Mouse (Mus musculus) CH12.LX (cell line): ENCODE results near the gene BC049715. TPM values are rescaled to one million over a fixed set of nuclear protein-coding genes. Genes with fewer than 3 reads are reported as not detected.

Source experiments
- DNase-seq: peaks from one replicate; pipeline ENCODE4 v3.0.0-alpha.2; 2013; ENCODE audit errors: extremely low read depth
- H3K27ac ChIP-seq: 2 replicates; pipeline ENCODE4 v1.5.1; 2012; ENCODE audit warnings: low read depth, mild to moderate bottlenecking, control low read depth, moderate library complexity; ENCODE audit not compliant: insufficient read depth
- H3K27me3 ChIP-seq: replicated peaks from 2 replicates; pipeline ENCODE3; 2012; ENCODE audit warnings: inconsistent platforms
- H3K36me3 ChIP-seq, 2 experiments: replicated peaks in 1 of 2; 2 replicates each; pipeline versions ENCODE3 to v1.6.1; 2012; ENCODE audit warnings: inconsistent platforms in 1 of 2, low read length in 1 of 2, mild to moderate bottlenecking in 1 of 2, mixed read lengths in 1 of 2, moderate library complexity in 1 of 2; ENCODE audit not compliant: control insufficient read depth in 1 of 2, insufficient read depth in 1 of 2
- H3K4me1 ChIP-seq, 2 experiments: 2 replicates each; pipeline ENCODE4 v1.6.1; 2012; ENCODE audit warnings: inconsistent platforms in 1 of 2, moderate library complexity in 1 of 2; ENCODE audit not compliant: insufficient read depth in 2 of 2, control insufficient read depth in 1 of 2
- H3K4me2 ChIP-seq: 2 replicates; pipeline ENCODE4 v1.6.1; 2012; ENCODE audit warnings: low read depth, mild to moderate bottlenecking, control low read depth; ENCODE audit not compliant: poor library complexity, insufficient read depth, severe bottlenecking
- H3K4me3 ChIP-seq, 3 experiments: fragments of 150-350 bp in 1 of 3; sonication (generic) in 1 of 3; replicated peaks in 1 of 3; 2 replicates each; pipeline versions ENCODE3 to v1.5.1; 2011 to 2012; ENCODE audit warnings: low read depth in 2 of 3, low read length in 2 of 3, mild to moderate bottlenecking in 2 of 3, moderate library complexity in 2 of 3, control low read depth in 1 of 3, improper control_type of control experiment in 1 of 3, inconsistent platforms in 1 of 3, mixed read lengths in 1 of 3; ENCODE audit not compliant: poor library complexity in 1 of 3
- H3K79me2 ChIP-seq: replicated peaks from 2 replicates; pipeline ENCODE4 v1.6.1; 2012; ENCODE audit warnings: mild to moderate bottlenecking, moderate library complexity; ENCODE audit not compliant: control insufficient read depth, poor library complexity, insufficient read depth, severe bottlenecking; ENCODE audit errors: extremely low read depth
- H3K9ac ChIP-seq: 2 replicates; pipeline ENCODE4 v1.6.1; 2012; ENCODE audit warnings: low read depth, mild to moderate bottlenecking, control low read depth, moderate library complexity; ENCODE audit not compliant: insufficient read depth
- H3K9me3 ChIP-seq: replicated peaks from 2 replicates; pipeline ENCODE3; 2012; ENCODE audit warnings: low read length, inconsistent platforms, mixed read lengths
- BHLHE40 ChIP-seq: IDR thresholded peaks from 2 replicates; pipeline ENCODE4 v1.6.1; 2011; ENCODE audit warnings: mild to moderate bottlenecking, low read depth, low read length, improper control_type of control experiment
- CTCF ChIP-seq, 2 experiments: IDR thresholded peaks in 1 of 2; conservative IDR thresholded peaks in 1 of 2; 2 replicates each; pipeline ENCODE4 v1.5.1; 2011 to 2012; ENCODE audit warnings: low read depth in 2 of 2, low read length in 2 of 2, improper control_type of control experiment in 1 of 2, inconsistent platforms in 1 of 2, mild to moderate bottlenecking in 1 of 2, moderate library complexity in 1 of 2
- E2F4 ChIP-seq: IDR thresholded peaks from 2 replicates; pipeline ENCODE4 v1.6.1; 2011; ENCODE audit warnings: low read depth, low read length, improper control_type of control experiment; ENCODE audit not compliant: insufficient replicate concordance
- EP300 ChIP-seq: IDR thresholded peaks from 2 replicates; pipeline ENCODE4 v1.6.1; 2011; ENCODE audit warnings: low read length, improper control_type of control experiment
- HCFC1 ChIP-seq: IDR thresholded peaks from 2 replicates; pipeline ENCODE4 v1.6.1; 2012; ENCODE audit warnings: low read depth, mild to moderate bottlenecking, inconsistent platforms, low read length, improper control_type of control experiment
- MAFK ChIP-seq: IDR thresholded peaks from 2 replicates; pipeline ENCODE4 v1.6.1; 2011; ENCODE audit warnings: low read length, improper control_type of control experiment; ENCODE audit not compliant: insufficient replicate concordance
- MAZ ChIP-seq: IDR thresholded peaks from 2 replicates; pipeline ENCODE4 v1.6.1; 2012; ENCODE audit warnings: low read depth, mild to moderate bottlenecking, inconsistent platforms, low read length, improper control_type of control experiment, moderate library complexity
- MXI1 ChIP-seq: IDR thresholded peaks from 2 replicates; pipeline ENCODE4 v1.6.1; 2011; ENCODE audit warnings: mild to moderate bottlenecking, low read depth, low read length, improper control_type of control experiment
- MYC ChIP-seq: IDR thresholded peaks from 2 replicates; pipeline ENCODE4 v1.6.1; 2011; ENCODE audit warnings: low read depth, mild to moderate bottlenecking, improper control_type of control experiment, low read length
- NELFE ChIP-seq: IDR thresholded peaks from 2 replicates; pipeline ENCODE4 v1.6.1; 2011; ENCODE audit warnings: low read depth, low read length, improper control_type of control experiment
- PAX5 ChIP-seq: IDR thresholded peaks from 2 replicates; pipeline ENCODE4 v1.6.1; 2012; ENCODE audit warnings: low read length, inconsistent platforms, mixed read lengths
- POLR2AphosphoS2 ChIP-seq: IDR thresholded peaks from 2 replicates; pipeline ENCODE4 v1.6.1; 2011; ENCODE audit warnings: low read depth, low read length, improper control_type of control experiment
- RAD21 ChIP-seq: IDR thresholded peaks from 2 replicates; pipeline ENCODE4 v1.6.1; 2011; ENCODE audit warnings: low read depth, mild to moderate bottlenecking, low read length, improper control_type of control experiment, moderate library complexity
- ZMIZ1 ChIP-seq: IDR thresholded peaks from 2 replicates; pipeline ENCODE4 v1.6.1; 2012; ENCODE audit warnings: low read depth, mild to moderate bottlenecking, inconsistent platforms, low read length, improper control_type of control experiment
- dilution Hi-C: fragments of 300-500 bp; cut with MboI; formaldehyde crosslinking; loops from 2 replicates; pipeline ENCODE4 v1.14.3; 2020; ENCODE audit warnings: low sequenced_read_pairs; ENCODE audit not compliant: extremely low pct_unique_long_range_greater_than_20kb, extremely low pct_ligation_motif_present
- in situ Hi-C: fragments of 300-500 bp; cut with MboI; formaldehyde crosslinking; loops from 3 replicates; pipeline ENCODE4 v1.14.3; 2019; ENCODE audit warnings: low sequenced_read_pairs, low pct_ligation_motif_present, low pct_unique_long_range_greater_than_20kb, mixed read lengths
- polyA plus RNA-seq: library from polyadenylated mRNA; unstranded; fragments of >175 nt; gene quantifications from 2 replicates; pipeline ENCODE4 v1.2.1, GENCODE M21; 2012; ENCODE audit warnings: low read depth; ENCODE audit not compliant: insufficient read length
- total RNA-seq, 2 experiments: library from RNA; depleted of rRNA; stranded (reverse); fragments of 300-350 nt in 1 of 2; fragments of >200 nt in 1 of 2; gene quantifications; 2 replicates each; pipeline ENCODE4 v1.2.3; 2012 to 2014

BC049715 gene
- total and polyA plus RNA-seq, 3 experiments = 8.8 to 13.5 (median 9.9) TPM

- DNase-seq = no peak
- Histone ChIP-seq H3K9me3 (no peaks in the 10 kb centered on the region), H3K27me3 (no peaks in the 10 kb centered on the region), H3K4me3 (no peak overlapping the region), H3K36me3 (no peaks in the 10 kb centered on the region), H3K4me1 (peaks cover 2 to 14% of the 10 kb centered on the region in 2 experiments; a peak in 3 of 4 replicates), H3K4me2 (no peak overlapping the region), H3K79me2 (no peaks in the 10 kb centered on the region), H3K27ac (no peak overlapping the region), H3K9ac (no peak overlapping the region)
- in situ Hi-C loops = no loop called here
- dilution Hi-C loops = no loop called here
- no peak for TF ChIP-seq POLR2AphosphoS2
- TF ChIP-seq ZMIZ1 = no peak
- no peak for TF ChIP-seq CTCF (conservative IDR thresholded peaks at IDR 0.05 in 1 of 2, IDR thresholded peaks at IDR 0.05 in 1 of 2; ENCODE audit: low read depth in 2 of 2, low read length in 2 of 2)
- TF ChIP-seq NELFE = no peak
- TF ChIP-seq E2F4 = no peak
- TF ChIP-seq MAZ = no peak
- TF ChIP-seq MYC = no peak
- TF ChIP-seq EP300 = no peak
- TF ChIP-seq PAX5 = no peak
- TF ChIP-seq BHLHE40 = no peak
Observed at GRCm38 (mm10) chr6:136800710-136801109, 26.7 kb upstream of the BC049715 start.

- in situ Hi-C loops = no loop called here
- dilution Hi-C loops = no loop called here
- Histone ChIP-seq H3K4me1 (peaks cover 0 to 19% of the 10 kb centered on the region in 2 experiments; a peak in 2 of 4 replicates), H3K4me2 (no peak overlapping the region), H3K79me2 (no peaks in the 10 kb centered on the region), H3K9me3 (no peaks in the 10 kb centered on the region), H3K36me3 (no peaks in the 10 kb centered on the region), H3K9ac (no peak overlapping the region), H3K27ac (no peak overlapping the region), H3K4me3 (no peak overlapping the region), H3K27me3 (no peaks in the 10 kb centered on the region)
- TF ChIP-seq MXI1 (no peak), POLR2AphosphoS2 (no peak), HCFC1 (no peak), CTCF (conservative IDR thresholded peaks at IDR 0.05 in 1 of 2, IDR thresholded peaks at IDR 0.05 in 1 of 2; ENCODE audit: low read depth in 2 of 2, low read length in 2 of 2) (no peak), RAD21 (no peak), MAFK (no peak)
- DNase-seq = no peak
Observed at GRCm38 (mm10) chr6:136801274-136801673, 26.2 kb upstream of the BC049715 start.
